Mouse (Mus musculus): ENCODE measurements around the gene Gorab. TPM values are rescaled to one million over a fixed set of nuclear protein-coding genes. Genes with fewer than 3 reads are reported as not detected.

Gorab gene
- total and polyA plus RNA-seq, 3 experiments: 2.9 to 5.9 (median 5.8) TPM

DNA sequence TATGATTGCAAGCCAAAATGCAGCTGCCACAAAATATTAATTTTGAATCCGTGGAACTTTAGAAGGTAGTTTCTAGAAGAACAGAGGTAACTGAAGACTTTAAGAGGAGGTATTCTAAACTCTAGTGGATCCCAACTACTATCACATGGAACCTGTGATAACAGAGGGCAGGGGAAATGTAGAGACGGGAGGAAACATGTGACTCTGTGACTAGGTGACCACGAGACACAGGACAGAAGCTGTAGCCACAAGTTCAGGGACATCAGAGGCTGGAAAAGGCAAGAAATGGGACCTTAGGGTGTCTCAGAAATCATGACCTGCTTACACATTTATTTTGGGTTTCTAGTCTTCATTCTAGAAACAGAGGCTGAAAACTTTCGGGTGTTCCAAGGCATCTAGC lies 13.4 kb downstream of the Gorab start:
- Histone ChIP-seq H3K27ac (ENCODE audit: insufficient read depth, low read depth) (no peak overlapping the region), H3K4me3 (replicated peaks in 1 of 3; ENCODE audit: low read depth in 2 of 3, low read length in 2 of 3, poor library complexity in 1 of 3) (no peak overlapping the region), H3K27me3 (replicated peaks) (no peaks in the 10 kb centered on the region), H3K4me1 (ENCODE audit: control insufficient read depth in 1 of 2, insufficient read depth in 2 of 2) (no peaks in the 10 kb centered on the region), H3K9me3 (replicated peaks; ENCODE audit: low read length) (no peaks in the 10 kb centered on the region), H3K9ac (ENCODE audit: insufficient read depth, low read depth) (no peak overlapping the region), H3K4me2 (ENCODE audit: insufficient read depth, low read depth, poor library complexity, severe bottlenecking) (no peak overlapping the region), H3K79me2 (replicated peaks; ENCODE audit: control insufficient read depth, extremely low read depth, insufficient read depth, poor library complexity, severe bottlenecking) (no peaks in the 10 kb centered on the region), H3K36me3 (replicated peaks in 1 of 2; ENCODE audit: control insufficient read depth in 1 of 2, insufficient read depth in 1 of 2, low read length in 1 of 2) (peaks cover 38 to 73% of the 10 kb centered on the region in 2 experiments)
- TF ChIP-seq PAX5 (IDR thresholded peaks at IDR 0.05; ENCODE audit: low read length) (no peak), POLR2A (IDR thresholded peaks at IDR 0.05; ENCODE audit: low read depth, low read length) (no peak), RCOR1 (conservative IDR thresholded peaks at IDR 0.05; ENCODE audit: low read depth, low read length) (no peak), HCFC1 (IDR thresholded peaks at IDR 0.05; ENCODE audit: low read depth, low read length) (no peak), ZKSCAN1 (IDR thresholded peaks at IDR 0.05; ENCODE audit: borderline replicate concordance, low read depth, low read length) (no peak), BHLHE40 (IDR thresholded peaks at IDR 0.05; ENCODE audit: low read depth, low read length) (no peak), USF1 (IDR thresholded peaks at IDR 0.05; ENCODE audit: low read depth, low read length) (no peak), MEF2A (IDR thresholded peaks at IDR 0.05; ENCODE audit: borderline replicate concordance, low read depth, low read length) (no peak)
- dilution Hi-C loops (cut with MboI; ENCODE audit: extremely low pct_ligation_motif_present, extremely low pct_unique_long_range_greater_than_20kb, low sequenced_read_pairs) (no loop called here), in situ Hi-C loops (cut with MboI; ENCODE audit: low pct_ligation_motif_present, low pct_unique_long_range_greater_than_20kb, low sequenced_read_pairs) (no loop called here)
- DNase-seq (ENCODE audit: extremely low read depth): no peak

DNA sequence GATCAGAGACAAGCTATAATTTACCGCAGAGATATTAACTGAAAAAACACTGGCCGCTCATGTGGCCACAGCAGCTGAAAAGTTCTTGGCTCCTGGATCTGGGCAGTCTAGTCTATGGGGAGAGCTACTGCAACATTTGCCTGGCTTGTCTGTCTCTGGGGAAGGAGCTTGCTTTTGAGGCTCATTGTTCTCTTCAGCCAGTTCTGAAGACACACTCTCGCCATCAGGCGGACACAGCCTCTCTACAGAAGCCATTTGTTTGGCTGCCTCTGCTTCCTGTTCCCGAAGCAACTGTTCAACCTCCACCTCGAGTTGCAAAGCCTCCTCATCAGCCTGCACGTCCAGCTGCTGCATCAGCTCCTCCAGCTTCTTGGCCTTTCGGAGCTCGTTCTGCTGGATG lies 17.3 kb downstream of the Gorab start:
- in situ Hi-C loops (cut with MboI; ENCODE audit: low pct_ligation_motif_present, low pct_unique_long_range_greater_than_20kb, low sequenced_read_pairs) (no loop called here), dilution Hi-C loops (cut with MboI; ENCODE audit: extremely low pct_ligation_motif_present, extremely low pct_unique_long_range_greater_than_20kb, low sequenced_read_pairs) (no loop called here)
- Histone ChIP-seq H3K27me3 (replicated peaks) (no peaks in the 10 kb centered on the region), H3K4me3 (replicated peaks in 1 of 3; ENCODE audit: low read depth in 2 of 3, low read length in 2 of 3, poor library complexity in 1 of 3) (no peak overlapping the region), H3K27ac (ENCODE audit: insufficient read depth, low read depth) (no peak overlapping the region), H3K9me3 (replicated peaks; ENCODE audit: low read length) (no peaks in the 10 kb centered on the region), H3K9ac (ENCODE audit: insufficient read depth, low read depth) (no peak overlapping the region), H3K36me3 (replicated peaks in 1 of 2; ENCODE audit: control insufficient read depth in 1 of 2, insufficient read depth in 1 of 2, low read length in 1 of 2) (peaks cover 23 to 58% of the 10 kb centered on the region in 2 experiments), H3K4me2 (ENCODE audit: insufficient read depth, low read depth, poor library complexity, severe bottlenecking) (no peak overlapping the region), H3K4me1 (ENCODE audit: control insufficient read depth in 1 of 2, insufficient read depth in 2 of 2) (peaks cover 0 to 10% of the 10 kb centered on the region in 2 experiments; a peak in 1 of 4 replicates), H3K79me2 (replicated peaks; ENCODE audit: control insufficient read depth, extremely low read depth, insufficient read depth, poor library complexity, severe bottlenecking) (no peaks in the 10 kb centered on the region)
- no peak for DNase-seq (ENCODE audit: extremely low read depth)
- no peak for TF ChIP-seq CTCF (conservative IDR thresholded peaks at IDR 0.05 in 1 of 2, IDR thresholded peaks at IDR 0.05 in 1 of 2; ENCODE audit: low read depth in 2 of 2, low read length in 2 of 2)
- TF ChIP-seq ZC3H11A (IDR thresholded peaks at IDR 0.05; ENCODE audit: low read depth, low read length): no peak
- no peak for TF ChIP-seq JUND (conservative IDR thresholded peaks at IDR 0.05; ENCODE audit: low read depth, low read length)
- TF ChIP-seq MEF2A (IDR thresholded peaks at IDR 0.05; ENCODE audit: borderline replicate concordance, low read depth, low read length): no peak
- no peak for TF ChIP-seq MXI1 (IDR thresholded peaks at IDR 0.05; ENCODE audit: low read depth, low read length)
- no peak for TF ChIP-seq ZKSCAN1 (IDR thresholded peaks at IDR 0.05; ENCODE audit: borderline replicate concordance, low read depth, low read length)
- no peak for TF ChIP-seq NRF1 (IDR thresholded peaks at IDR 0.05; ENCODE audit: low read depth, low read length)
- TF ChIP-seq CHD2 (IDR thresholded peaks at IDR 0.05; ENCODE audit: low read length): no peak
- TF ChIP-seq MAFK (IDR thresholded peaks at IDR 0.05; ENCODE audit: insufficient replicate concordance, low read length): no peak
- no peak for TF ChIP-seq POLR2AphosphoS2 (IDR thresholded peaks at IDR 0.05; ENCODE audit: low read depth, low read length)
- no peak for TF ChIP-seq POLR2A (IDR thresholded peaks at IDR 0.05; ENCODE audit: low read depth, low read length)
- no peak for TF ChIP-seq USF2 (conservative IDR thresholded peaks at IDR 0.05; ENCODE audit: low read depth, low read length)
- TF ChIP-seq RCOR1 (conservative IDR thresholded peaks at IDR 0.05; ENCODE audit: low read depth, low read length): no peak
- no peak for TF ChIP-seq EP300 (IDR thresholded peaks at IDR 0.05; ENCODE audit: low read length)
- no peak for TF ChIP-seq SIN3A (IDR thresholded peaks at IDR 0.05; ENCODE audit: low read length)
- no peak for TF ChIP-seq MAZ (IDR thresholded peaks at IDR 0.05; ENCODE audit: low read depth, low read length)
- TF ChIP-seq SMC3 (IDR thresholded peaks at IDR 0.05; ENCODE audit: low read depth, low read length): no peak
